Mouse (Mus musculus) heart, postnatal 4 days (tissue): Measurements from ENCODE around the gene Srp14. TPM values are rescaled to one million over a fixed set of nuclear protein-coding genes. Genes with fewer than 3 reads are reported as not detected.

Experiments used
- DNase-seq: peaks from one replicate; pipeline ENCODE4 v3.0.0; 2021
- total RNA-seq, 2 experiments: library from RNA; stranded (reverse); gene quantifications; 2 replicates each; pipeline ENCODE4 v1.2.3; 2021

The Srp14 gene
- total RNA-seq, 2 experiments from 2014 or later, result 104 to 111 TPM

- DNase-seq, result peak; percentile 77
Observed at GRCm38 (mm10) chr2:118490241-118491091, 11.0 kb upstream of the Srp14 start.

GRCm38 (mm10) chr2:118487806-118488205 is 8.3 kb upstream of the Srp14 start:
- DNase-seq, result peak; percentile 36

GRCm38 (mm10) chr2:118486933-118487332 is 7.4 kb upstream of the Srp14 start:
- peak; percentile 92 for DNase-seq

- no peak for DNase-seq
Observed at GRCm38 (mm10) chr2:118485415-118485814, 5.9 kb upstream of the Srp14 start.

GRCm38 (mm10) chr2:118484386-118484898 is 4.9 kb upstream of the Srp14 start:
- DNase-seq, result no peak

- DNase-seq, result no peak
Observed at GRCm38 (mm10) chr2:118483032-118483431, 3.5 kb upstream of the Srp14 start.

GRCm38 (mm10) chr2:118480886-118481285 is 1.4 kb upstream of the Srp14 start:
- no peak for DNase-seq

GRCm38 (mm10) chr2:118478833-118479549 is 520 bp downstream of the Srp14 start:
- no peak for DNase-seq

GRCm38 (mm10) chr2:118468354-118468753 is 11.2 kb downstream of the Srp14 start:
- DNase-seq, result no peak

GRCm38 (mm10) chr2:118466601-118467000 is 12.9 kb downstream of the Srp14 start:
- DNase-seq, result no peak

- no peak for DNase-seq
Observed at GRCm38 (mm10) chr2:118465894-118466293, 13.6 kb downstream of the Srp14 start.

- no peak for DNase-seq
Observed at GRCm38 (mm10) chr2:118464450-118464849, 15.1 kb downstream of the Srp14 start.

- no peak for DNase-seq
Observed at GRCm38 (mm10) chr2:118463480-118463879, 16.0 kb downstream of the Srp14 start.

GRCm38 (mm10) chr2:118461480-118462165 is 17.9 kb downstream of the Srp14 start:
- peak; percentile 20 for DNase-seq

- DNase-seq, result no peak
Observed at GRCm38 (mm10) chr2:118457463-118458261, 21.8 kb downstream of the Srp14 start.

GRCm38 (mm10) chr2:118457029-118457428 is 22.5 kb downstream of the Srp14 start:
- no peak for DNase-seq

GRCm38 (mm10) chr2:118451056-118451455 is 28.5 kb downstream of the Srp14 start:
- no peak for DNase-seq

- DNase-seq, result no peak
Observed at GRCm38 (mm10) chr2:118448181-118448580, 31.3 kb downstream of the Srp14 start.

GRCm38 (mm10) chr2:118445696-118446674 is 33.5 kb downstream of the Srp14 start:
- peak; percentile 25 for DNase-seq

- DNase-seq, result no peak
Observed at GRCm38 (mm10) chr2:118442723-118443122, 36.8 kb downstream of the Srp14 start.

GRCm38 (mm10) chr2:118442172-118442571 is 37.3 kb downstream of the Srp14 start:
- DNase-seq, result no peak
